Mouse (Mus musculus) kidney, adult 2 months (tissue): ENCODE results near the gene Phyhd1.

Experiments
- CTCF ChIP-seq: fragments of 200-500 bp; conservative IDR thresholded peaks from 2 replicates; pipeline ENCODE4 v1.5.1; 2011; ENCODE audit warnings: low read depth, mild to moderate bottlenecking, control low read depth, low read length, moderate library complexity, mixed read lengths; ENCODE audit not compliant: insufficient read depth, insufficient read length
- POLR2A ChIP-seq: fragments of 200-500 bp; IDR thresholded peaks from one replicate; pipeline ENCODE4 v1.6.1; 2011; ENCODE audit warnings: low read depth, low read length, control low read depth

DNA sequence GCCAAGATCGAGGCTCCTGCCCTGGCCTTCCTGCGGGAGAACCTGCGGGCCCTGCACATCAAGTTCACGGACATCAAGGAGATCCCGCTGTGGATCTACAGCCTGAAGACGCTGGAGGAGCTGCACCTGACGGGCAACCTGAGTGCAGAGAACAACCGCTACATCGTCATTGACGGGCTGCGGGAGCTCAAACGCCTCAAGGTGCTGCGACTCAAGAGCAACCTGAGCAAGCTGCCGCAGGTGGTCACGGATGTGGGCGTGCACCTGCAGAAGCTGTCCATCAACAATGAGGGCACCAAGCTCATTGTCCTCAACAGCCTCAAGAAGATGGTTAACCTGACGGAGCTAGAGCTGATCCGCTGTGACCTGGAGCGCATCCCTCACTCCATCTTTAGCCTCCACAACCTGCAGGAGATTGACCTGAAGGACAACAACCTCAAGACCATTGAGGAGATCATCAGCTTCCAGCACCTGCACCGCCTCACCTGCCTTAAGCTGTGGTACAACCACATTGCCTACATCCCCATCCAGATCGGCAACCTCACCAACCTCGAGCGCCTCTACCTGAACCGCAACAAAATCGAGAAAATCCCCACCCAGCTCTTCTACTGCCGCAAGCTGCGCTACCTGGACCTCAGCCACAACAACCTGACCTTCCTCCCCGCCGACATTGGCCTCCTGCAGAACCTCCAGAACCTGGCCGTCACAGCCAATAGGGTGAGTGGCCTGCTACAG is 9.2 kb upstream of the Phyhd1 start:
- TF ChIP-seq CTCF (no peak), POLR2A (no peak)
